Mouse (Mus musculus): ENCODE measurements around the gene Myo1a. TPM values are rescaled to one million over a fixed set of nuclear protein-coding genes. Genes with fewer than 3 reads are reported as not detected.

Myo1a gene
- total and polyA plus RNA-seq, 3 experiments = 0.04 to 0.08 TPM; not detected in 1

GRCm38 (mm10) chr10:127728437-127728836, 23.5 kb downstream of the Myo1a start:
- H3K79me2 ChIP-seq (replicated peaks; ENCODE audit: control insufficient read depth, insufficient read depth, low read length) = no peaks in the 10 kb centered on the region
- H3K36me3 ChIP-seq (ENCODE audit: control insufficient read depth, insufficient read depth, low read length) = no peaks in the 10 kb centered on the region
- intact Hi-C loops (cut with DNase I) = no loop called here
- H3K4me1 ChIP-seq (ENCODE audit: control insufficient read depth, insufficient read depth, low read length) = no peaks in the 10 kb centered on the region
- no peaks in the 10 kb centered on the region for H3K27me3 ChIP-seq (ENCODE audit: control insufficient read depth, insufficient read depth, low read length)
- no peak overlapping the region for H3K9ac ChIP-seq (ENCODE audit: low read depth, low read length)
- no peak overlapping the region for H3K4me3 ChIP-seq
- H3K27ac ChIP-seq = no peak overlapping the region
- TF ChIP-seq POLR2A (IDR thresholded peaks at IDR 0.05; ENCODE audit: insufficient read depth, low read depth, low read length) (no peak), CTCF (IDR thresholded peaks at IDR 0.05) (no peak), EP300 (IDR thresholded peaks at IDR 0.05; ENCODE audit: insufficient read depth, low read depth, low read length) (no peak)
- no peak for DNase-seq
- 68% methylated on average over 8 of the region's 8 CpGs for WGBS

GRCm38 (mm10) chr10:127730285-127730932, 25.4 kb downstream of the Myo1a start:
- Histone ChIP-seq H3K79me2 (replicated peaks; ENCODE audit: control insufficient read depth, insufficient read depth, low read length) (no peaks in the 10 kb centered on the region), H3K27ac (no peak overlapping the region), H3K4me3 (no peak overlapping the region), H3K4me1 (ENCODE audit: control insufficient read depth, insufficient read depth, low read length) (no peaks in the 10 kb centered on the region), H3K27me3 (ENCODE audit: control insufficient read depth, insufficient read depth, low read length) (no peaks in the 10 kb centered on the region), H3K36me3 (ENCODE audit: control insufficient read depth, insufficient read depth, low read length) (no peaks in the 10 kb centered on the region), H3K9ac (ENCODE audit: low read depth, low read length) (no peak overlapping the region)
- intact Hi-C loops (cut with DNase I) = loop anchor here (5.0 to 10.0 kb wide), 2 partner anchors 38 to 166 kb away; no protein-coding TSS in a partner anchor
- no peak for DNase-seq
- WGBS = 63% methylated on average over 11 of the region's 11 CpGs
- no peak for TF ChIP-seq CTCF (IDR thresholded peaks at IDR 0.05)
- no peak for TF ChIP-seq POLR2A (IDR thresholded peaks at IDR 0.05; ENCODE audit: insufficient read depth, low read depth, low read length)
- TF ChIP-seq EP300 (IDR thresholded peaks at IDR 0.05; ENCODE audit: insufficient read depth, low read depth, low read length) = no peak

- H3K36me3 ChIP-seq (ENCODE audit: control insufficient read depth, insufficient read depth, low read length) = no peaks in the 10 kb centered on the region
- H3K27ac ChIP-seq = no peak overlapping the region
- 59% methylated on average over 9 of the region's 9 CpGs for WGBS
- no peaks in the 10 kb centered on the region for H3K27me3 ChIP-seq (ENCODE audit: control insufficient read depth, insufficient read depth, low read length)
- H3K4me1 ChIP-seq (ENCODE audit: control insufficient read depth, insufficient read depth, low read length) = no peaks in the 10 kb centered on the region
- H3K9ac ChIP-seq (ENCODE audit: low read depth, low read length) = no peak overlapping the region
- H3K4me3 ChIP-seq = no peak overlapping the region
- TF ChIP-seq EP300 (IDR thresholded peaks at IDR 0.05; ENCODE audit: insufficient read depth, low read depth, low read length) = no peak
- no peak for TF ChIP-seq CTCF (IDR thresholded peaks at IDR 0.05)
- TF ChIP-seq POLR2A (IDR thresholded peaks at IDR 0.05; ENCODE audit: insufficient read depth, low read depth, low read length) = no peak
- DNase-seq = no peak
- no peaks in the 10 kb centered on the region for H3K79me2 ChIP-seq (replicated peaks; ENCODE audit: control insufficient read depth, insufficient read depth, low read length)
- intact Hi-C loops (cut with DNase I) = loop anchor here (5.0 to 10.0 kb wide), 2 partner anchors 39 to 166 kb away; no protein-coding TSS in a partner anchor
Measured at GRCm38 (mm10) chr10:127730933-127731310, 26.0 kb downstream of the Myo1a start.

GRCm38 (mm10) chr10:127731397-127731796, 26.4 kb downstream of the Myo1a start:
- Histone ChIP-seq H3K79me2 (replicated peaks; ENCODE audit: control insufficient read depth, insufficient read depth, low read length) (no peaks in the 10 kb centered on the region), H3K9ac (ENCODE audit: low read depth, low read length) (no peak overlapping the region), H3K27ac (no peak overlapping the region), H3K4me3 (no peak overlapping the region), H3K36me3 (ENCODE audit: control insufficient read depth, insufficient read depth, low read length) (no peaks in the 10 kb centered on the region), H3K27me3 (ENCODE audit: control insufficient read depth, insufficient read depth, low read length) (no peaks in the 10 kb centered on the region), H3K4me1 (ENCODE audit: control insufficient read depth, insufficient read depth, low read length) (no peaks in the 10 kb centered on the region)
- WGBS = 31% methylated on average over 5 of the region's 5 CpGs
- no peak for DNase-seq
- TF ChIP-seq EP300 (IDR thresholded peaks at IDR 0.05; ENCODE audit: insufficient read depth, low read depth, low read length) = no peak
- no peak for TF ChIP-seq CTCF (IDR thresholded peaks at IDR 0.05)
- no peak for TF ChIP-seq POLR2A (IDR thresholded peaks at IDR 0.05; ENCODE audit: insufficient read depth, low read depth, low read length)
- intact Hi-C loops (cut with DNase I) = loop anchor here (5.0 to 10.0 kb wide), 2 partner anchors 39 to 167 kb away; no protein-coding TSS in a partner anchor

GRCm38 (mm10) chr10:127734434-127734833, 29.5 kb downstream of the Myo1a start:
- Histone ChIP-seq H3K4me3 (no peak overlapping the region), H3K9ac (ENCODE audit: low read depth, low read length) (no peak overlapping the region), H3K27me3 (ENCODE audit: control insufficient read depth, insufficient read depth, low read length) (no peaks in the 10 kb centered on the region), H3K79me2 (replicated peaks; ENCODE audit: control insufficient read depth, insufficient read depth, low read length) (no peaks in the 10 kb centered on the region), H3K36me3 (ENCODE audit: control insufficient read depth, insufficient read depth, low read length) (no peaks in the 10 kb centered on the region), H3K4me1 (ENCODE audit: control insufficient read depth, insufficient read depth, low read length) (peaks cover 1% of the 10 kb centered on the region; the same call in 1 of the 2 replicates), H3K27ac (no peak overlapping the region)
- intact Hi-C loops (cut with DNase I) = loop anchor here (5.0 to 10.0 kb wide), 2 partner anchors 42 to 170 kb away; no protein-coding TSS in a partner anchor
- TF ChIP-seq POLR2A (IDR thresholded peaks at IDR 0.05; ENCODE audit: insufficient read depth, low read depth, low read length) (no peak), EP300 (IDR thresholded peaks at IDR 0.05; ENCODE audit: insufficient read depth, low read depth, low read length) (no peak), CTCF (IDR thresholded peaks at IDR 0.05) (peak; percentile 54)
- 23% methylated on average over 5 of the region's 5 CpGs for WGBS
- no peak for DNase-seq

- Histone ChIP-seq H3K79me2 (replicated peaks; ENCODE audit: control insufficient read depth, insufficient read depth, low read length) (no peaks in the 10 kb centered on the region), H3K36me3 (ENCODE audit: control insufficient read depth, insufficient read depth, low read length) (no peaks in the 10 kb centered on the region), H3K9ac (ENCODE audit: low read depth, low read length) (no peak overlapping the region), H3K4me3 (no peak overlapping the region), H3K4me1 (ENCODE audit: control insufficient read depth, insufficient read depth, low read length) (peaks cover 1% of the 10 kb centered on the region; the same call in 1 of the 2 replicates), H3K27ac (no peak overlapping the region), H3K27me3 (ENCODE audit: control insufficient read depth, insufficient read depth, low read length) (no peaks in the 10 kb centered on the region)
- intact Hi-C loops (cut with DNase I) = loop anchor here (5.0 to 10.0 kb wide), 5 partner anchors 59 to 271 kb away; partner anchors contain the start of genes Hsd17b6, Lrp1 and Stat6
- no peak for TF ChIP-seq CTCF (IDR thresholded peaks at IDR 0.05)
- TF ChIP-seq EP300 (IDR thresholded peaks at IDR 0.05; ENCODE audit: insufficient read depth, low read depth, low read length) = no peak
- no peak for TF ChIP-seq POLR2A (IDR thresholded peaks at IDR 0.05; ENCODE audit: insufficient read depth, low read depth, low read length)
- no peak for DNase-seq
- WGBS = 73% methylated on average over 2 of the region's 2 CpGs
Measured at GRCm38 (mm10) chr10:127736266-127736665, 31.3 kb downstream of the Myo1a start.

Measured in heart, adult 2 months (tissue).